Mouse (Mus musculus): ENCODE measurements around the gene Pnpo. TPM values are rescaled to one million over a fixed set of nuclear protein-coding genes. Genes with fewer than 3 reads are reported as not detected.

The Pnpo gene
- total and polyA plus RNA-seq, 2 experiments from 2014 or later, result 26.9 to 37.4 TPM

DNA sequence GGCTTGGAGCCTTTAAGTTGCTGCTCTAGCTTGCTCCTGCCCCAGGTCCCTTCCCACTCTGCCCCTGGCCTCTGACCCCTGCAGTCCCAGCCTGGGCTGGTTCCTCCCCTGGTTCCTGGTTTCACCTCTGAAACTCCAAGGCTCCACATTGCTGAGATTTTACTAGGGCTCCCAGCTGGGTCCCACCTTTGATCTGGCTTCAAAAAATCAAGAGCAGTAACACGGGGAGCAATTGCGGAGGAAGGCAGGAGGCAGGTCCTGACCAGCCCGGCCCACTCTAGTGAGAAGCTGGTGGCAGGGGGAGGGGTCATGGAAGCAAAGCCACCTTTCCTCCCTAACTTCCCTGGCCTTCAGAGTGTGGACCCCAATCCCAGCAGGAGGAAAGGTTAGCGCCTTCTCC, 41.1 kb upstream of the Pnpo start:
- WGBS, result 21% methylated on average over 4 of the region's 4 CpGs
- DNase-seq (ENCODE audit: low spot score) (no peak), ATAC-seq (ENCODE audit: low FRiP score) (no peak)
- H3K4me1 ChIP-seq (ENCODE audit: insufficient read depth, low read length), result no peaks in the 10 kb centered on the region; the same call in 1 of the 2 replicates
- 0 out of 2 replicates have a peak, but pooled peaks cover 3% of the 10 kb centered on the region for H3K27me3 ChIP-seq (ENCODE audit: insufficient read depth, low read length)
- no peak overlapping the region for H3K27ac ChIP-seq (ENCODE audit: low read depth, low read length)
- no peak overlapping the region for H3K4me2 ChIP-seq (ENCODE audit: low read depth, low read length, poor library complexity, severe bottlenecking)
- H3K36me3 ChIP-seq (ENCODE audit: insufficient read depth, low read length), result no peaks in the 10 kb centered on the region
- TF ChIP-seq CTCF (IDR thresholded peaks at IDR 0.05), result no peak
- no peaks in the 10 kb centered on the region for H3K9me3 ChIP-seq (ENCODE audit: low read length)
- no peak overlapping the region for H3K9ac ChIP-seq (replicated peaks; ENCODE audit: low read length, poor library complexity, severe bottlenecking)
- H3K4me3 ChIP-seq (ENCODE audit: low read depth, low read length), result no peak overlapping the region

DNA sequence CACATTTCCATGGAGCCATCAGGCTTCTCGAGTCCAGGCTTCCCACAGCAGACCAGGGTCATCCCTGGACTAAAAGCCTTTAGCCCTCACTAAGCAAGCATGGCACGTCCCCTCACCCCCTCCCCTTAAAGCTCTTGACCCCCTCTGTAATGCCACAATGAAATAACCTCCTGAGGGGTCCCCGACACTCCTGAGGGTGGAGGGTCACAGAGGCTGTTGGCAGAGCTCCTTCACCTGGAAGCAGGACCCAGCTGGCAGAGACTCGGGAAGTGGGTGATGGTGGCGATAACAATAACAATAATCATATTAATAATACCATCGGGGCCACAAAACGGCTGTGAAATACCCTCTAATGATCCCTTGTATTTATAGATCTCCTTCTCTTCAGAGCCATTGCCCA, 39.1 kb upstream of the Pnpo start, which contains the start of gene Sp2:
TSS of gene Sp2 (minus strand) at position 101 of the 400 bp plus-strand sequence.
- DNase-seq (ENCODE audit: low spot score) (no peak), ATAC-seq (ENCODE audit: low FRiP score) (no peak)
- Histone ChIP-seq H3K36me3 (ENCODE audit: insufficient read depth, low read length) (no peaks in the 10 kb centered on the region), H3K9ac (replicated peaks; ENCODE audit: low read length, poor library complexity, severe bottlenecking) (0 out of 2 replicates have a peak within 1 kb of the TSS, but pooled peaks have one; percentile 19), H3K4me2 (ENCODE audit: low read depth, low read length, poor library complexity, severe bottlenecking) (no peak within 1 kb of the TSS; the same call in 1 of the 2 replicates), H3K27ac (ENCODE audit: low read depth, low read length) (no peak within 1 kb of the TSS), H3K27me3 (ENCODE audit: insufficient read depth, low read length) (0 out of 2 replicates have a peak, but pooled peaks cover 3% of the 10 kb centered on the region), H3K4me3 (ENCODE audit: low read depth, low read length) (no peak within 1 kb of the TSS), H3K4me1 (ENCODE audit: insufficient read depth, low read length) (no peaks in the 10 kb centered on the region; the same call in 1 of the 2 replicates), H3K9me3 (ENCODE audit: low read length) (no peaks in the 10 kb centered on the region)
- WGBS, result 80% methylated on average over 7 of the region's 7 CpGs
- no peak for TF ChIP-seq CTCF (IDR thresholded peaks at IDR 0.05)

DNA sequence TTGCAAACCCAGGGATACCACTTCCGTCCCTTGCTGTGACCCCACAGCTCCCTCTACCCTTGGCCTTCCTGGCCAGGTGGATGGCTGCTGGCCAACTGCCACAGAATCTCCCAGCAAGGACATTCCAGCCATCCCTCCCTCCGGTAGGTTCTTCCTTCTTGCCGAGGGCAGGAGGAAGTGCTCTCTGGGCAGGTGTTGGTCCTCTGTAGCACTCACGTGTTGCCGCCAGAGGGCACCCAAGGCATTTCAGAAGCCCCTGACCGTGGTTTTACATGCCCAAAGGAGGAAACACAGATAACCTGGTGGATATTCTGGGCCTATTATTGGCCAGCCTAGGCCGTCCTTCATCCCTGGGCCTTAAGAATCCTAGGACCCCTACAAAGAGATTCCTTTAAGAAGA, 38.6 kb upstream of the Pnpo start:
- H3K9me3 ChIP-seq (ENCODE audit: low read length), result no peaks in the 10 kb centered on the region
- H3K4me1 ChIP-seq (ENCODE audit: insufficient read depth, low read length), result no peaks in the 10 kb centered on the region; the same call in 1 of the 2 replicates
- DNase-seq (ENCODE audit: low spot score), result peak; percentile 83
- no peak overlapping the region for H3K27ac ChIP-seq (ENCODE audit: low read depth, low read length)
- 0 out of 2 replicates have a peak, but pooled peaks cover 3% of the 10 kb centered on the region for H3K27me3 ChIP-seq (ENCODE audit: insufficient read depth, low read length)
- H3K36me3 ChIP-seq (ENCODE audit: insufficient read depth, low read length), result no peaks in the 10 kb centered on the region
- no peak overlapping the region for H3K4me3 ChIP-seq (ENCODE audit: low read depth, low read length)
- 0 out of 2 replicates have a peak overlapping the region, but pooled peaks have one; percentile 19 for H3K9ac ChIP-seq (replicated peaks; ENCODE audit: low read length, poor library complexity, severe bottlenecking)
- no peak overlapping the region; the same call in 1 of the 2 replicates for H3K4me2 ChIP-seq (ENCODE audit: low read depth, low read length, poor library complexity, severe bottlenecking)
- ATAC-seq (ENCODE audit: low FRiP score), result no peak
- 6% methylated on average over 7 of the region's 7 CpGs for WGBS
- TF ChIP-seq CTCF (IDR thresholded peaks at IDR 0.05), result peak; percentile 95

DNA sequence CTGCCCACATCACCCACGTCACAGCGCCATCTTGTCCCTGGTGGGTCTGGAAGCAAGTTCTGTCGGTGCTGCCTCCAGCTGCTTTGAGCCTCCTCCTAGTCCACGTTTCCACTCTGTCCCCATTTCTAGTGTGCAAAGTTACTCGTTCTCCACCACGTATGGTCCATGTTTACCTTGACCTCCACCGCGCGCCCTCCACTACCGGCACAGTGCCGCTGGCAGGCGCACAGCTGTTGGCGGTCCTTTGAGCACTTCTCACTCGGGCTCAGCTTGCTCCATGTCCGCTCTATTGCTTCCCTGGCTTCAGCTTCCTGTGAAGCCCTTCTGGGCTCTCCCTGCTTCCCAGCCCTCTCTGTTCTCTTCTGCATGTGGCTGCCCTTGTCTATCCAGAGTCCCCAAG, 37.7 kb upstream of the Pnpo start:
- ATAC-seq (ENCODE audit: low FRiP score) (no peak), DNase-seq (ENCODE audit: low spot score) (no peak)
- Histone ChIP-seq H3K4me3 (ENCODE audit: low read depth, low read length) (no peak overlapping the region), H3K9ac (replicated peaks; ENCODE audit: low read length, poor library complexity, severe bottlenecking) (no peak overlapping the region), H3K27me3 (ENCODE audit: insufficient read depth, low read length) (0 out of 2 replicates have a peak, but pooled peaks cover 3% of the 10 kb centered on the region), H3K9me3 (ENCODE audit: low read length) (no peaks in the 10 kb centered on the region), H3K27ac (ENCODE audit: low read depth, low read length) (no peak overlapping the region), H3K4me2 (ENCODE audit: low read depth, low read length, poor library complexity, severe bottlenecking) (no peak overlapping the region), H3K4me1 (ENCODE audit: insufficient read depth, low read length) (no peaks in the 10 kb centered on the region; the same call in 1 of the 2 replicates), H3K36me3 (ENCODE audit: insufficient read depth, low read length) (no peaks in the 10 kb centered on the region)
- TF ChIP-seq CTCF (IDR thresholded peaks at IDR 0.05), result no peak
- 72% methylated on average over 15 of the region's 15 CpGs for WGBS

DNA sequence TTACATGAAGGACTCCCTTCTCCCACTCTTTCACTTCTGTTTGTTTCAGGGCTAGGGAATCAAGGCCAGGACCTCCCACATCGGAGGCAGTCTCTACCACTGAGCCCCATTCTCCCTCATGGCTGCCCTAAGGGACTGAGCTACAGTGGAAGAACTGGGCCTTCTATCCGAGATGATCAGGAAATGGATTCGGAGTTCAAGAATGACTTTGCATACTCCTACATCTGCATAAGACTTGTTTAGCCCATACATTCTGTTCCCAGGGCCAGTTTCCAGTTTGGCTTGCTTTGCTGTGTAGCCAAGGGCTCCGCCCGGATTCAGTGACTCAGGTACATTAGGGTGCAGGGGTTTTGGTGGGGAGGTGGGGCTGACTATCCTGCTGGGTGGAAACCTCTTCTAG, 36.2 kb upstream of the Pnpo start:
- Histone ChIP-seq H3K9me3 (ENCODE audit: low read length) (no peaks in the 10 kb centered on the region), H3K4me2 (ENCODE audit: low read depth, low read length, poor library complexity, severe bottlenecking) (no peak overlapping the region), H3K4me1 (ENCODE audit: insufficient read depth, low read length) (peaks cover 11% of the 10 kb centered on the region), H3K9ac (replicated peaks; ENCODE audit: low read length, poor library complexity, severe bottlenecking) (no peak overlapping the region), H3K4me3 (ENCODE audit: low read depth, low read length) (no peak overlapping the region), H3K27ac (ENCODE audit: low read depth, low read length) (no peak overlapping the region), H3K27me3 (ENCODE audit: insufficient read depth, low read length) (0 out of 2 replicates have a peak, but pooled peaks cover 3% of the 10 kb centered on the region), H3K36me3 (ENCODE audit: insufficient read depth, low read length) (no peaks in the 10 kb centered on the region)
- DNase-seq (ENCODE audit: low spot score) (no peak), ATAC-seq (ENCODE audit: low FRiP score) (no peak)
- no peak for TF ChIP-seq CTCF (IDR thresholded peaks at IDR 0.05)
- WGBS, result 76% methylated on average over 5 of the region's 5 CpGs

- no peak for ATAC-seq (ENCODE audit: low FRiP score)
- 87% methylated on average over 7 of the region's 7 CpGs for WGBS
- TF ChIP-seq CTCF (IDR thresholded peaks at IDR 0.05), result no peak
Measured at GRCm38 (mm10) chr11:96979329-96979728, 35.5 kb upstream of the Pnpo start.

More at GRCm38 (mm10) chr11:96979329-96979728, 35.5 kb upstream of the Pnpo start:
- Histone ChIP-seq H3K4me2 (ENCODE audit: low read depth, low read length, poor library complexity, severe bottlenecking) (no peak overlapping the region), H3K36me3 (ENCODE audit: insufficient read depth, low read length) (no peaks in the 10 kb centered on the region), H3K27me3 (ENCODE audit: insufficient read depth, low read length) (0 out of 2 replicates have a peak, but pooled peaks cover 3% of the 10 kb centered on the region), H3K9me3 (ENCODE audit: low read length) (no peaks in the 10 kb centered on the region), H3K4me1 (ENCODE audit: insufficient read depth, low read length) (peaks cover 11% of the 10 kb centered on the region), H3K4me3 (ENCODE audit: low read depth, low read length) (no peak overlapping the region), H3K9ac (replicated peaks; ENCODE audit: low read length, poor library complexity, severe bottlenecking) (no peak overlapping the region), H3K27ac (ENCODE audit: low read depth, low read length) (no peak overlapping the region)
- no peak for DNase-seq (ENCODE audit: low spot score)

Data from midbrain, postnatal 0 days (tissue).